Mouse (Mus musculus) spleen, adult 2 months (tissue): ENCODE measurements at regions not wholly inside any gene's neighbourhood (a gene's known extent, or its start where the extent isn't known, plus 50 kb on each side); places are given as distances from the start of the nearest gene placed in this dataset.

Experiments
- CTCF ChIP-seq: fragments of 200-500 bp; IDR thresholded peaks from 2 replicates; pipeline ENCODE4 v1.5.1; 2011; ENCODE audit warnings: mild to moderate bottlenecking, inconsistent platforms; ENCODE audit not compliant: insufficient read depth, insufficient read length, insufficient replicate concordance; ENCODE audit errors: extremely low read depth
- POLR2A ChIP-seq: fragments of 200-500 bp; IDR thresholded peaks from 2 replicates; pipeline ENCODE4 v1.6.1; 2011; ENCODE audit warnings: low read depth, low read length, inconsistent platforms

DNA sequence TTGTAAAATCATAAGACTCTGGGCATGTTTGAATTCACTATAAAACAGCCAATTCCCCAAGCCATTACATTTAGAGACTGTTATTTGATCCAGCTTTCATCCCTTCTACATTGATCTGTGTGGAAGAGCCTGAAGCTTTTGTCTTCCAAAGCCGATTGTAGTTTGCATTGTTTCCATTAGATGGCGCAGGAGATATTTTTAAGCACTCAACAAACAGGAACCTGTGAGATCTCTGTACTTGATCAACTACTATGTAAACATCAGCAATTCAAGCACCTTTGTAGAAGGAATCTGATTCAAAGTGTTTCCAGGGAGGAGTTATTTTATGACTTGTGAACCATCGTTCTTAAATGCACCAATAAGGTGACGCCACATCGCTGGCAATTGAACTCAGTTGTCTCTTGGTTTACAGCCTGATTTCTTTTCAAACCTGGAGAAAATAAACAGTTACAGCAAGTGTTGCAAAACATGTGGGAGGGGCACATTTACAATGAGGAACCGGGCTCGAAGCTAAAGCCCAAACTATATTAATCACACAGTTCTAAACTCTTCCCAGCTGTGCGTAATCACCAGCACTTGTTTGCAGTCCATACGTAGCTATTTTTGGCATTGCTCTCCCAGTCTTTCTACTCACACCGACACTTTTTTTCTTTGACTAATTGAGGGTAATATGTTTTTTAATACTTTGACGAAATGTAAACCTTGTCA lies 812.0 kb upstream of the Acvr2a start:
- TF ChIP-seq CTCF (no peak), POLR2A (no peak)
